Mouse (Mus musculus) heart, adult 9 months (tissue): Measurements from ENCODE around the gene Pnliprp2.

Experiments
- DNase-seq, 2 experiments: peaks; one replicate each; pipeline ENCODE4 v3.0.0; 2022; ENCODE audit warnings: low spot score in 2 of 2

Gene Pnliprp2

GRCm38 (mm10) chr19:58795114-58795669, 35.7 kb downstream of the Pnliprp2 start:
- no peak for DNase-seq

GRCm38 (mm10) chr19:58805191-58805779, 45.8 kb downstream of the Pnliprp2 start:
- no peak for DNase-seq

GRCm38 (mm10) chr19:58806364-58806763, 46.8 kb downstream of the Pnliprp2 start:
- DNase-seq = peak in 1 of 2 experiments; percentile 68

GRCm38 (mm10) chr19:58808864-58809263, 49.3 kb downstream of the Pnliprp2 start:
- no peak for DNase-seq

- no peak for DNase-seq
Observed at GRCm38 (mm10) chr19:58810536-58810935, 51.0 kb downstream of the Pnliprp2 start.

- no peak for DNase-seq
Observed at GRCm38 (mm10) chr19:58815179-58815922, 55.8 kb downstream of the Pnliprp2 start.

GRCm38 (mm10) chr19:58816453-58817041, 57.0 kb downstream of the Pnliprp2 start:
- DNase-seq = peak; percentile 75 to 77

GRCm38 (mm10) chr19:58817398-58817797, 57.9 kb downstream of the Pnliprp2 start:
- DNase-seq = no peak

GRCm38 (mm10) chr19:58818571-58819415, 59.3 kb downstream of the Pnliprp2 start:
- peak; percentile 46 to 50 for DNase-seq

GRCm38 (mm10) chr19:58822454-58823200, 63.1 kb downstream of the Pnliprp2 start:
- peak; percentile 86 to 89 for DNase-seq

GRCm38 (mm10) chr19:58823301-58823700, 63.8 kb downstream of the Pnliprp2 start:
- DNase-seq = no peak

- no peak for DNase-seq
Observed at GRCm38 (mm10) chr19:58824316-58824715, 64.8 kb downstream of the Pnliprp2 start.
